Mouse (Mus musculus) neural tube, embryonic 12.5 days (tissue): ENCODE results near the gene Capn11. TPM values are rescaled to one million over a fixed set of nuclear protein-coding genes. Genes with fewer than 3 reads are reported as not detected.
A peak's percentile ranks its signal among the peaks of the same experiment; 100 is the strongest.

Source experiments
- ATAC-seq: fragments of 200-750 bp; cut with Nextera tagmentation; 2 replicates; pipeline ENCODE4 v1.8.0; 2017; ENCODE audit warnings: low read depth, mild to moderate bottlenecking, moderate TSS enrichment, moderate library complexity; ENCODE audit not compliant: low FRiP score
- H3K27ac ChIP-seq: fragments of 300-500 bp; sonication (generic); 2 replicates; pipeline ENCODE4 v1.5.1; 2016
- H3K27me3 ChIP-seq: fragments of 300-500 bp; sonication (generic); replicated peaks from 2 replicates; pipeline ENCODE4 v1.6.1; 2016; ENCODE audit warnings: mild to moderate bottlenecking
- H3K36me3 ChIP-seq: fragments of 300-500 bp; sonication (generic); 2 replicates; pipeline ENCODE4 v1.6.1; 2016; ENCODE audit warnings: mild to moderate bottlenecking
- H3K4me1 ChIP-seq: fragments of 300-500 bp; sonication (generic); 2 replicates; pipeline ENCODE4 v1.6.1; 2016
- H3K4me2 ChIP-seq: fragments of 300-500 bp; sonication (generic); replicated peaks from 2 replicates; pipeline ENCODE4 v1.6.1; 2016; ENCODE audit warnings: mild to moderate bottlenecking
- H3K4me3 ChIP-seq: fragments of 300-500 bp; sonication (generic); 2 replicates; pipeline ENCODE4 v1.5.1; 2016
- H3K9ac ChIP-seq: fragments of 300-500 bp; sonication (generic); 2 replicates; pipeline ENCODE4 v1.6.1; 2016; ENCODE audit warnings: mild to moderate bottlenecking
- H3K9me3 ChIP-seq: fragments of 300-500 bp; sonication (generic); 2 replicates; pipeline ENCODE4 v1.6.1; 2016; ENCODE audit warnings: mild to moderate bottlenecking
- WGBS: fragments of 180-500 bp; shearing (Covaris S2); methylation state at CpG from one replicate; pipeline ENCODE4 v1.1.7; 2016; 5-methylcytosine and 5-hydroxymethylcytosine counted together
- polyA plus RNA-seq: library from polyadenylated mRNA; unstranded; fragments of >200 nt; fragmentation: Nextera tagmentation; extraction: Ambion mirVana; gene quantifications from 2 replicates; pipeline ENCODE4 v1.2.1, GENCODE M21; 2016

Gene Capn11
- polyA plus RNA-seq, 1 experiment from 2014 or later: 1.1 TPM

- no peak overlapping the region for H3K9ac ChIP-seq
- no peak overlapping the region for H3K27ac ChIP-seq
- peaks cover 57% of the 10 kb centered on the region for H3K36me3 ChIP-seq
- no peaks in the 10 kb centered on the region for H3K9me3 ChIP-seq
- H3K4me3 ChIP-seq: no peak overlapping the region
- 41% methylated on average over 7 of the region's 7 CpGs for WGBS
- H3K27me3 ChIP-seq: no peaks in the 10 kb centered on the region
- ATAC-seq: no peak
- H3K4me2 ChIP-seq: no peak overlapping the region
- H3K4me1 ChIP-seq: peaks cover 9% of the 10 kb centered on the region
Observed at GRCm38 (mm10) chr17:45678106-45678505, 19.0 kb upstream of the Capn11 start.

DNA sequence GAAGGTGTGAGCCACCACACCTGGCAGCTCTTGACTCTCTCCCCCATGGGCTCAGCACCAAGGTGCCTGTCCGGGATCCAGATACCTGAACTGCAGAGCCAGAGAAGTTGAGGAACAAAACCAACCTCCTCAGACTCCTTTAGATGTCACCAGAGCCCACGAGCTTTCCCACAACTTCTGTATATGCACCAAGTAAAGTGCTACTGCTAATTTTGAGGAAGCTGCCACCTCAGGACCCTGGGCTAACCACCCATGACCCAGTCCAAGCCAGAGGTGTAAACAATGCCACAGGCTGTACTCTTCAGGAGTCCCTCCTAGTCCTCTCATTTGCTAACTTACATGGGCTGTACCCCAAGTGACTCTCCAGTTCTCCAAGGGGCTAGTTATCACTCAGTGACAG is 13.5 kb upstream of the Capn11 start:
- no peak overlapping the region for H3K4me2 ChIP-seq
- H3K27ac ChIP-seq: no peak overlapping the region
- H3K4me1 ChIP-seq: no peaks in the 10 kb centered on the region
- WGBS: 85% methylated on average over 2 of the region's 2 CpGs
- no peaks in the 10 kb centered on the region for H3K27me3 ChIP-seq
- no peak for ATAC-seq
- H3K36me3 ChIP-seq: peaks cover 95% of the 10 kb centered on the region
- no peak overlapping the region for H3K4me3 ChIP-seq
- H3K9ac ChIP-seq: no peak overlapping the region
- H3K9me3 ChIP-seq: no peaks in the 10 kb centered on the region

DNA sequence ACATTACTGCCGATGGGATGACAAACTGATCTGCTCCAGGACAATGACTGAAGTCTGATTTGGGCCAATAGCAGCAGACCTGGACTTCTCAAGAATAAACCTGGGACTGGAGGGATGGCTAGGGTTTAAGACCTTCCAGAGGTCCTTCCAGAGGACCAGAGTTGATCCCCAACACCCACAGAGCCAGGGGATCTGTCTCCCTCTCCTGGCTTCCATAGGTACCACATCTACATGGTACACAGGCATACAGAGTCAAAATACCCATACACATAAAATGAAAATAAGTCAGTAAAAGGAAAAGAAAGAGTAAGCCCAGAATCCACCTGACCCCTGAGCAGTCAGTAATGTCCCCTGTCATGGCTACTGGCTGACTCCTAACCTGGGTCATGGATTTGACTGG is 12.7 kb upstream of the Capn11 start:
- WGBS: 94% methylated on average over 1 of the region's 1 CpGs
- Histone ChIP-seq H3K4me2 (no peak overlapping the region), H3K4me1 (no peaks in the 10 kb centered on the region), H3K27ac (no peak overlapping the region), H3K9ac (no peak overlapping the region), H3K27me3 (no peaks in the 10 kb centered on the region), H3K4me3 (no peak overlapping the region), H3K36me3 (peaks cover 98% of the 10 kb centered on the region), H3K9me3 (no peaks in the 10 kb centered on the region)
- no peak for ATAC-seq

- Histone ChIP-seq H3K4me1 (no peaks in the 10 kb centered on the region), H3K9me3 (no peaks in the 10 kb centered on the region), H3K4me3 (no peak overlapping the region), H3K27me3 (no peaks in the 10 kb centered on the region), H3K27ac (no peak overlapping the region), H3K36me3 (peaks cover 97% of the 10 kb centered on the region), H3K9ac (no peak overlapping the region), H3K4me2 (no peak overlapping the region)
- 94% methylated on average over 10 of the region's 10 CpGs for WGBS
- no peak for ATAC-seq
Observed at GRCm38 (mm10) chr17:45667986-45668385, 8.9 kb upstream of the Capn11 start.

- no peaks in the 10 kb centered on the region for H3K27me3 ChIP-seq
- no peaks in the 10 kb centered on the region for H3K4me1 ChIP-seq
- no peak overlapping the region for H3K4me3 ChIP-seq
- H3K9ac ChIP-seq: no peak overlapping the region
- H3K4me2 ChIP-seq: no peak overlapping the region
- H3K36me3 ChIP-seq: peaks cover 97% of the 10 kb centered on the region
- H3K9me3 ChIP-seq: no peaks in the 10 kb centered on the region
- WGBS: 88% methylated on average over 10 of the region's 10 CpGs
- no peak overlapping the region for H3K27ac ChIP-seq
- ATAC-seq: no peak
Observed at GRCm38 (mm10) chr17:45667481-45667880, 8.4 kb upstream of the Capn11 start.

DNA sequence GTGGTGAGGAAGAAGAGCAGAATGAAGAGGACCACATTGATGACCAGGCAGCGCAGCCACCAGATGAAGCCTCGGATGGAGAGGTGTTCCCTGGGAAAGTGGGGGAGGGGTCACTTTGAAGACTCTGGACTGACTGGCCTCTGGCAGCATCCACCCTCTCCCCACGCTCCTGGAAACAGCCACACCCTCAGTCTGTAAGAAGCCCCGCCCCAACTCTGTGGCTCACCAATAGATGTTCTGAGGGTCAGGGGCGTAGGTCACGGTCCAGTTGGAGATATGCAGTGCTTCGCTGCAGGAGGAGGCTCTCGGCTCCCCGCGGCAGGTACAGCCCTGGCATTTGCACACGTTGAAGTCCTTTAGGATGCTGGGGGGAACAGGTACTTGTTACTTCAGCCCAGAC is 7.0 kb upstream of the Capn11 start:
- H3K9ac ChIP-seq: no peak overlapping the region
- peaks cover 96% of the 10 kb centered on the region for H3K36me3 ChIP-seq
- no peaks in the 10 kb centered on the region for H3K27me3 ChIP-seq
- H3K4me3 ChIP-seq: no peak overlapping the region
- WGBS: 81% methylated on average over 11 of the region's 11 CpGs
- no peaks in the 10 kb centered on the region for H3K9me3 ChIP-seq
- no peaks in the 10 kb centered on the region for H3K4me1 ChIP-seq
- no peak for ATAC-seq
- no peak overlapping the region for H3K27ac ChIP-seq
- H3K4me2 ChIP-seq: no peak overlapping the region

DNA sequence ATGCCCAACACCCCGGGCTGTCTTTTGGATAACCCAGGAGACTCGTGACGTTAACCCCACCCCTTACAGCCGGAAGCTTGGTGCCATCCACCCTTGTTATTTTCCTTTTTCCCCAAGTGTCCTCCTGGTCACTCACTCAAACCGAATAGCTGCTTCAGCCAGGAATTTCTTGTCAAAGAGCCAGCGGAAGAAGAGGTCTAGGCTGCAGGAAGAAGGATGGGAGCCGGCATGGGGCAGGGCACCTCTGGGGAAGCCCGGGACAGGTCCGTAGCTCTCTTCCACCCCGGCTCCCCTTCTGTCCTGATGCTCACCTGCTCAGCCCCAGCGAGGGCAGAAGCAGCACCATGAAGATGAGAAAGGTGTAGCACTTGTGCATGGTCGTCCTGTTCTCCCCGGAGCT is 5.5 kb upstream of the Capn11 start:
- Histone ChIP-seq H3K36me3 (peaks cover 91% of the 10 kb centered on the region), H3K4me2 (no peak overlapping the region), H3K9ac (no peak overlapping the region), H3K4me3 (no peak overlapping the region), H3K27ac (no peak overlapping the region), H3K4me1 (no peaks in the 10 kb centered on the region), H3K27me3 (no peaks in the 10 kb centered on the region), H3K9me3 (no peaks in the 10 kb centered on the region)
- WGBS: 92% methylated on average over 13 of the region's 13 CpGs
- no peak for ATAC-seq

GRCm38 (mm10) chr17:45663106-45663919 is 4.2 kb upstream of the Capn11 start:
- peak overlapping the region; percentile 37; the same call in 1 of the 2 replicates for H3K4me2 ChIP-seq
- WGBS: 28% methylated on average over 27 of the region's 27 CpGs
- H3K4me3 ChIP-seq: no peak overlapping the region
- no peak overlapping the region for H3K27ac ChIP-seq
- peak; percentile 54; the same call in 1 of the 2 replicates for ATAC-seq
- H3K9me3 ChIP-seq: no peaks in the 10 kb centered on the region
- H3K27me3 ChIP-seq: no peaks in the 10 kb centered on the region
- no peak overlapping the region for H3K9ac ChIP-seq
- peaks cover 79% of the 10 kb centered on the region for H3K36me3 ChIP-seq
- no peaks in the 10 kb centered on the region for H3K4me1 ChIP-seq

- 26% methylated on average over 6 of the region's 6 CpGs for WGBS
Observed at GRCm38 (mm10) chr17:45655820-45656219, 3.3 kb downstream of the Capn11 start.

DNA sequence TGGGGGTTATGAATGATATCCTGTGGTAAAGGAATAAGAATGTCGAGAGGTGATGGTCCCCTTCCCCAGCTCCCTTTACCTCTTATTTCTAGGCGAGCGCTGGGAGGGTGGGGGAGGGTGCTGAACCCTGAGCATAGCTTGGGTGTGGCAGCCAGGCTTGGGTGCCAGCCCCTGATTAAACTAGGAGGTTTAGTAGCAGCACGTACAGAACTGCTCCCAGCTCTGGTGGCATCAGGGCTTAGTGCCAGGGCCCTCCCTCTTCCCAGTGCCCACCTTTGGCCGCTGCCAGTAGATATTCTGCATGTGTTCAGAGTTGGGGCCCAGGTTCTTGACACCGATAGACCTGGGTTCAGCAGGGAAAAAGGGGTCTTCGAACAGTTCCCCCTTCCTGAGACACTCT is 5.9 kb downstream of the Capn11 start:
- ATAC-seq: no peak
- Histone ChIP-seq H3K9ac (no peak overlapping the region), H3K4me3 (no peak overlapping the region), H3K9me3 (no peaks in the 10 kb centered on the region), H3K27me3 (no peaks in the 10 kb centered on the region), H3K4me2 (no peak overlapping the region), H3K36me3 (no peaks in the 10 kb centered on the region), H3K27ac (no peak overlapping the region), H3K4me1 (no peaks in the 10 kb centered on the region)
- WGBS: 69% methylated on average over 7 of the region's 7 CpGs

More at GRCm38 (mm10) chr17:45655820-45656219, 3.3 kb downstream of the Capn11 start:
- Histone ChIP-seq H3K36me3 (peaks cover 8% of the 10 kb centered on the region), H3K4me3 (no peak overlapping the region), H3K9me3 (no peaks in the 10 kb centered on the region), H3K27ac (no peak overlapping the region), H3K4me1 (no peaks in the 10 kb centered on the region), H3K4me2 (no peak overlapping the region), H3K9ac (no peak overlapping the region), H3K27me3 (no peaks in the 10 kb centered on the region)
- ATAC-seq: no peak

DNA sequence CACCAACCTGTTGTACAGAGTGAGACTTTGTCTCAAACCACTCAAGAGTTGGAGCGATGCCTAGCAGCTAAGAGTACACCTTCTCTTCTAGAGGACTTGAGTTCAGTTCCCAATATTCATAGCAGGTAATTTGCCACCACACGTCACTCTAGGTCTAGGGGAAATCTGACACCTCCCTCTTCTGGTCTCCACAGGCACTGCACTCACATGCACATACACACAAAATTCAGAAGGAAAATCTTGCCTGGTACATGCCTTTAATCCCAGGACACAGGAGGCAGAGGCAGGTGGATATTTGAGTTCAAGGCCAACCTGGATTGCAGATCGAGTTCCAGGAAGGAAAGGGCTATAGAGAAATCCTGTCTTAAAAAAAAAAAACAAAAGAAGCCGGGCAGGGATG is 14.9 kb downstream of the Capn11 start:
- H3K4me2 ChIP-seq: no peak overlapping the region
- no peak overlapping the region for H3K27ac ChIP-seq
- H3K4me3 ChIP-seq: no peak overlapping the region
- H3K4me1 ChIP-seq: no peaks in the 10 kb centered on the region
- no peaks in the 10 kb centered on the region for H3K9me3 ChIP-seq
- H3K36me3 ChIP-seq: no peaks in the 10 kb centered on the region
- 92% methylated on average over 4 of the region's 4 CpGs for WGBS
- no peaks in the 10 kb centered on the region for H3K27me3 ChIP-seq
- ATAC-seq: no peak
- no peak overlapping the region for H3K9ac ChIP-seq

DNA sequence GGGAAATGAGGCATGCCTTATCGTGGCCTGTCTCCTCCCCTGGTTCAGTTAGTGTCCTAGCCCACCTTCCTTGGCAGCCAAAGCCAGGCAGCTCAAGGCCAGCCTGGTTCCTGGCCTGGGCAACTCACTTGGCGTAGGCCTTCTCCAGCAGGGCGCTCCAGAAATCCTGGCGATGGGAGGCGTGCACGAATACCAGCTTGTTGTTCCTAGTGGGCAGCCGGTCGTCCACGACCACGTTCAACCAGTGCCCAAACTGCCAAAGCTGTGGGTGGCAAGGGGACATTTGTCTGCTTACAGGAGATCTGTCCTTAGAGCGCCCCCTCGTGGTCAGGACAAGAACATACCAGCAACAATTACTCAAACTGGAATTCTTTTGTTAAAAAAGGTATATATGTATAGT is 16.4 kb downstream of the Capn11 start:
- Histone ChIP-seq H3K4me1 (no peaks in the 10 kb centered on the region), H3K27ac (no peak overlapping the region), H3K36me3 (no peaks in the 10 kb centered on the region), H3K9me3 (no peaks in the 10 kb centered on the region), H3K9ac (no peak overlapping the region), H3K4me3 (no peak overlapping the region), H3K27me3 (no peaks in the 10 kb centered on the region), H3K4me2 (no peak overlapping the region)
- 23% methylated on average over 12 of the region's 12 CpGs for WGBS
- ATAC-seq: 0 out of 2 replicates have a peak, but pooled peaks have one; percentile 53

- Histone ChIP-seq H3K27me3 (no peaks in the 10 kb centered on the region), H3K4me1 (no peaks in the 10 kb centered on the region), H3K4me2 (no peak overlapping the region), H3K36me3 (no peaks in the 10 kb centered on the region), H3K4me3 (no peak overlapping the region), H3K27ac (no peak overlapping the region), H3K9ac (no peak overlapping the region), H3K9me3 (no peaks in the 10 kb centered on the region)
- 92% methylated on average over 8 of the region's 8 CpGs for WGBS
- ATAC-seq: no peak
Observed at GRCm38 (mm10) chr17:45641981-45642380, 17.1 kb downstream of the Capn11 start.
